Mouse (Mus musculus) C2C12 (cell line): ENCODE measurements around the gene Srsf7.

Source experiments
- CEBPB ChIP-seq: IDR thresholded peaks from one replicate; pipeline ENCODE4 v1.6.1; 2011; ENCODE audit warnings: low read depth, mild to moderate bottlenecking, control low read depth, moderate library complexity
- CTCF ChIP-seq: IDR thresholded peaks from one replicate; pipeline ENCODE4 v1.5.1; 2011; ENCODE audit not compliant: control insufficient read depth, insufficient read depth, insufficient read length
- MAX ChIP-seq: IDR thresholded peaks from one replicate; pipeline ENCODE4 v1.6.1; 2011; ENCODE audit warnings: mild to moderate bottlenecking, control low read depth

DNA sequence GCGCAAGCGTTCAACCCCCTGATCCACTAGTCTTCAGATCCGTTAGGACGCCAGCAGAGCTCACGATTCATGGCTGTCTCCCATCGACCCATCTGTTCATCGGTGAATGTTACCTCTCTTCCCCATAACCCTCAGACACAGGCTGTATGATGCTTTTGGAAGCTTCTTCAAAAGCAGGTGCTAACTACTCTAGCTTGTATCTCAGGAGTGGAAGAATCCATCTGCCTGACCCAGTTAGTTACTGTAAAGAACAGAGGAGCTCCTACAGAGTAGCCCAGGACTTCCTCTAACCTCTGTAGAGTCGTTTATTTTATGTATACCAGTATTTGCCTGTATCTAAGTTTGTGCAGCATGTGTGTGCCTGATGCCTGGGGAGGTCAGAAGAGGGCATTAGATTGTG lies 50.2 kb downstream of the Srsf7 start:
- TF ChIP-seq CTCF (no peak), CEBPB (no peak), MAX (no peak)
